Mouse (Mus musculus) testis, adult 2 months (tissue): ENCODE results near the gene Tmem82. TPM values are rescaled to one million over a fixed set of nuclear protein-coding genes. Genes with fewer than 3 reads are reported as not detected.

Experiments used
- H3K27ac ChIP-seq: fragments of 200-500 bp; 2 replicates; pipeline ENCODE4 v1.5.1; 2012; ENCODE audit warnings: low read depth, low read length; ENCODE audit not compliant: control insufficient read depth, insufficient read depth
- H3K27me3 ChIP-seq: fragments of 200-500 bp; 2 replicates; pipeline ENCODE4 v1.6.1; 2012; ENCODE audit warnings: mild to moderate bottlenecking, low read length, moderate library complexity; ENCODE audit not compliant: control insufficient read depth, insufficient read depth
- H3K36me3 ChIP-seq: fragments of 200-500 bp; 2 replicates; pipeline ENCODE4 v1.6.1; 2012; ENCODE audit warnings: mild to moderate bottlenecking, low read length; ENCODE audit not compliant: control insufficient read depth, insufficient read depth
- H3K4me1 ChIP-seq: fragments of 200-500 bp; 2 replicates; pipeline ENCODE4 v1.6.1; 2012; ENCODE audit warnings: low read length; ENCODE audit not compliant: control insufficient read depth, insufficient read depth
- H3K4me3 ChIP-seq: fragments of 200-500 bp; 2 replicates; pipeline ENCODE4 v1.5.1; 2012; ENCODE audit warnings: low read depth, mild to moderate bottlenecking, low read length, moderate library complexity, mixed read lengths; ENCODE audit not compliant: control insufficient read depth
- CTCF ChIP-seq: fragments of 200-500 bp; IDR thresholded peaks from 2 replicates; pipeline ENCODE4 v1.5.1; 2012; ENCODE audit warnings: low read depth, mild to moderate bottlenecking, inconsistent platforms, low read length, moderate library complexity; ENCODE audit not compliant: control insufficient read depth, insufficient read depth, insufficient replicate concordance
- POLR2A ChIP-seq: fragments of 200-500 bp; IDR thresholded peaks from 2 replicates; pipeline ENCODE4 v1.6.1; 2012; ENCODE audit warnings: low read depth, mild to moderate bottlenecking, inconsistent platforms, low read length, moderate library complexity; ENCODE audit not compliant: control insufficient read depth
- polyA plus RNA-seq: library from polyadenylated mRNA; depleted of rRNA; stranded (reverse); fragments of >200 nt; gene quantifications from 2 replicates; pipeline ENCODE4 v1.2.3, GENCODE M21; 2012

The Tmem82 gene
- polyA plus RNA-seq, 1 experiment: 3.5 TPM

- Histone ChIP-seq H3K4me3 (no peak within 1 kb of the TSS), H3K36me3 (no peaks in the 10 kb centered on the region), H3K27ac (no peak within 1 kb of the TSS), H3K4me1 (peaks cover 3% of the 10 kb centered on the region), H3K27me3 (no peaks in the 10 kb centered on the region)
- no peak for TF ChIP-seq CTCF
- TF ChIP-seq POLR2A: no peak
Measured at GRCm38 (mm10) chr4:141605861-141606260, 12.6 kb downstream of the Tmem82 start, which contains the start of gene Fblim1. TSS of gene Fblim1 (minus strand) at chr4:141606096.

- peaks cover 3% of the 10 kb centered on the region for H3K4me1 ChIP-seq
- no peaks in the 10 kb centered on the region for H3K36me3 ChIP-seq
- no peak overlapping the region for H3K4me3 ChIP-seq
- H3K27ac ChIP-seq: no peak overlapping the region
- TF ChIP-seq POLR2A (no peak), CTCF (no peak)
- no peaks in the 10 kb centered on the region for H3K27me3 ChIP-seq
Measured at GRCm38 (mm10) chr4:141605421-141605820, 13.0 kb downstream of the Tmem82 start.

GRCm38 (mm10) chr4:141604493-141604892 lies 13.9 kb downstream of the Tmem82 start:
- Histone ChIP-seq H3K27ac (no peak overlapping the region), H3K4me3 (no peak overlapping the region), H3K36me3 (no peaks in the 10 kb centered on the region), H3K4me1 (peaks cover 5% of the 10 kb centered on the region), H3K27me3 (peaks cover 1% of the 10 kb centered on the region)
- TF ChIP-seq CTCF: no peak
- no peak for TF ChIP-seq POLR2A

GRCm38 (mm10) chr4:141603921-141604320 lies 14.5 kb downstream of the Tmem82 start:
- Histone ChIP-seq H3K27me3 (peaks cover 4% of the 10 kb centered on the region), H3K4me1 (peaks cover 10% of the 10 kb centered on the region), H3K36me3 (no peaks in the 10 kb centered on the region), H3K4me3 (no peak overlapping the region), H3K27ac (no peak overlapping the region)
- TF ChIP-seq CTCF (no peak), POLR2A (no peak)

- no peak overlapping the region for H3K4me3 ChIP-seq
- H3K36me3 ChIP-seq: no peaks in the 10 kb centered on the region
- peak overlapping the region; percentile 29; the same call in 1 of the 2 replicates for H3K27ac ChIP-seq
- no peak for TF ChIP-seq POLR2A
- 0 out of 2 replicates have a peak, but pooled peaks have one; percentile 0 for TF ChIP-seq CTCF
- H3K27me3 ChIP-seq: peaks cover 4% of the 10 kb centered on the region
- H3K4me1 ChIP-seq: peaks cover 13% of the 10 kb centered on the region
Measured at GRCm38 (mm10) chr4:141602523-141603223, 15.8 kb downstream of the Tmem82 start.

DNA sequence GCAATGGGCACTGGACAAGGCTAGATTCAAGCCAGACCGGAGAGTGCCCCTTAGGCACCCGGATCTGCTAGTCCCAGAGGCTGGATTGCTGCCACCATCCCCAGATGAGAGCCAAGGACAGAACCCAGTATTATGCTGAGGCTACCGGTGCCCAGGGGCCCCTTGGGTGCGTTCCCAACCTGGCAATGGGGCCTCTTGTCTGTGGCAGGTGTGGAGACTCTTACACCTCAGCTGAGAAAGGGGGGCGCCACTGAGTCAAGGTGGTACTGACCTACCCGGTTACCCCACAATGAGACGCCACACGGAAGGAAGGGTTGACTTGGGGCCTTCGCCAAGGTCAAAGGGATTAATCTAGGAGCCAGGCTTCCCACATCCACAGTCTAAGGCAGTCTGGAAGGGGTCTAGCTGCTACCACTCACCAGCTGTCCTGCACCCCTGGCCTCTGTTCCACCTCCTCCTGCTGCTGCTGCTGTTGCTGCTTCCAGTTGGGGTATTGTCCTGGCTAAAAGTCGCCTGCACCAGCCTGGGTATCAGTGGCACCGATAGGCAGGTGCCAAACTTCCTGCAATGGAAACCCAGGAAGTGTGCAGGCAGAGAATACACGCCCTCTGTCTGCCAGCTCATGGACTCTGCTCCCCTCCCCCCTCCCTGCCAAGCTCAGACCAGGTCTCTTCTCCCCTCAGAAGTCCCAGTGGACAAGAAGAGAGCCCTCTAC lies 17.1 kb downstream of the Tmem82 start:
- peaks cover 4% of the 10 kb centered on the region for H3K27me3 ChIP-seq
- H3K4me3 ChIP-seq: no peak overlapping the region
- peaks cover 13% of the 10 kb centered on the region for H3K4me1 ChIP-seq
- no peak for TF ChIP-seq POLR2A
- TF ChIP-seq CTCF: no peak
- H3K36me3 ChIP-seq: no peaks in the 10 kb centered on the region
- no peak overlapping the region for H3K27ac ChIP-seq

DNA sequence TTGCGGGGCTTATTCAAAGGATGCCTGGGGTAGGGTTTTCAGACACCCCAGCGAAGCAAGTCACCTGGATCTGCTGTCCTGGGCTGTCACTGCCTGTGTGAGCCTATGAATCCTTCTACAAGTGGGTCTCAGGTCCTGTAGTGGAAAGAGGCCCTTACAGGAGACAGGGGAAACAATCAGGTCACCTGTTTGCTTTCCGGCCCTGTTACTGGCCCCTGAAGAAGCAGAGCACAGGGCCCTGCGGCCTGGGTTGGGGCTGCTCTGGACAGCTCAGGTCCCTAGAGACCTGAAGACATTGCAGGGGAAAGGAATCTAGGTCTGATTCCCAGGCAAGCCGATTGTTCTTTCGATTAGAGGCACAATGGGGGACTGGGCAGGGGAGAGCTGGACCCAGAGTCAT lies 18.1 kb downstream of the Tmem82 start:
- H3K27ac ChIP-seq: no peak overlapping the region
- H3K4me1 ChIP-seq: peaks cover 13% of the 10 kb centered on the region
- H3K36me3 ChIP-seq: no peaks in the 10 kb centered on the region
- TF ChIP-seq CTCF: no peak
- TF ChIP-seq POLR2A: no peak
- H3K4me3 ChIP-seq: no peak overlapping the region
- H3K27me3 ChIP-seq: peaks cover 4% of the 10 kb centered on the region
